Mouse (Mus musculus) megakaryocyte progenitor cell, adult 5-6 weeks (primary cell): ENCODE data around the gene Sult1b1. TPM values are rescaled to one million over a fixed set of nuclear protein-coding genes. Genes with fewer than 3 reads are reported as not detected.

Experiments used
- total RNA-seq, 2 experiments: library from RNA; stranded (forward) in 1 of 2; stranded (reverse) in 1 of 2; fragments of 157-497, 149-512 nt in 1 of 2; fragments of 200-1000 nt in 1 of 2; gene quantifications; 2 replicates each; pipeline versions ENCODE4 v1.2.3 to v1.2.4; 2015 to 2017

Gene Sult1b1
- total RNA-seq, 2 experiments from 2014 or later: not detected

Other genes with a start within 250 kb of the Sult1b1 start
- gene Ugt2a3, start 201.0 kb downstream of the Sult1b1 start, total RNA-seq (2015): not detected in 2 replicates
- gene Ugt2a3, start 201.0 kb downstream of the Sult1b1 start, total RNA-seq (2017): not detected in 2 replicates
- not detected in 2 replicates for gene Ugt2b38, start 114.0 kb downstream of the Sult1b1 start, total RNA-seq (2015)
- not detected in 2 replicates for gene Ugt2b38, start 114.0 kb downstream of the Sult1b1 start, total RNA-seq (2017)
- gene Ugt2a2, start 55.9 kb downstream of the Sult1b1 start, total RNA-seq (2015): not detected in 2 replicates
- not detected in 2 replicates for gene Ugt2a2, start 55.9 kb downstream of the Sult1b1 start, total RNA-seq (2017)
- gene Gm43638, start 51.4 kb downstream of the Sult1b1 start, total RNA-seq (2015): not detected in 2 replicates
- not detected in 2 replicates for gene Gm43638, start 51.4 kb downstream of the Sult1b1 start, total RNA-seq (2017)
- not detected in 2 replicates for gene Ugt2a1, start 47.3 kb downstream of the Sult1b1 start, total RNA-seq (2015)
- not detected in 2 replicates for gene Ugt2a1, start 47.3 kb downstream of the Sult1b1 start, total RNA-seq (2017)
- gene Sult1d1, start 30.8 kb upstream of the Sult1b1 start, total RNA-seq (2015): not detected in 2 replicates
- gene Sult1d1, start 30.8 kb upstream of the Sult1b1 start, total RNA-seq (2017): not detected in 2 replicates
- not detected in 2 replicates for gene Sult1e1, start 53.4 kb upstream of the Sult1b1 start, total RNA-seq (2015)
- not detected in 2 replicates for gene Sult1e1, start 53.4 kb upstream of the Sult1b1 start, total RNA-seq (2017)
- gene Csn1s1, start 128.0 kb upstream of the Sult1b1 start, total RNA-seq (2015): not detected in 2 replicates
- not detected in 2 replicates for gene Csn1s1, start 128.0 kb upstream of the Sult1b1 start, total RNA-seq (2017)
- gene Csn2, start 161.4 kb upstream of the Sult1b1 start, total RNA-seq (2015): not detected in 2 replicates
- not detected in 2 replicates for gene Csn2, start 161.4 kb upstream of the Sult1b1 start, total RNA-seq (2017)
- not detected in 2 replicates for gene Csn1s2a, start 236.4 kb upstream of the Sult1b1 start, total RNA-seq (2015)
- not detected in 2 replicates for gene Csn1s2a, start 236.4 kb upstream of the Sult1b1 start, total RNA-seq (2017)